Mouse (Mus musculus) MEL (cell line): ENCODE results near the gene Gcsam. TPM values are rescaled to one million over a fixed set of nuclear protein-coding genes. Genes with fewer than 3 reads are reported as not detected.
A peak's percentile ranks its signal among the peaks of the same experiment; 100 is the strongest.

Experiments used
- DNase-seq: peaks from one replicate; pipeline ENCODE4 v3.0.0; 2011; ENCODE audit warnings: low read depth, low spot score
- H3K27ac ChIP-seq: 2 replicates; pipeline ENCODE4 v1.5.1; 2012; ENCODE audit warnings: low read depth, mild to moderate bottlenecking, control low read depth, low read length, moderate library complexity; ENCODE audit not compliant: control insufficient read depth
- H3K27me3 ChIP-seq, 2 experiments: fragments of 150-350 bp in 1 of 2; sonication (generic) in 1 of 2; 2 replicates each; pipeline ENCODE4 v1.6.1; 2012; ENCODE audit warnings: low read length in 2 of 2, mild to moderate bottlenecking in 2 of 2, improper control_type of control experiment in 1 of 2, moderate library complexity in 1 of 2; ENCODE audit not compliant: insufficient read depth in 2 of 2, control insufficient read depth in 1 of 2
- H3K36me3 ChIP-seq, 2 experiments: 2 replicates each; pipeline ENCODE4 v1.6.1; 2012 to 2014; ENCODE audit warnings: low read length in 2 of 2, improper control_type of control experiment in 1 of 2, inconsistent platforms in 1 of 2, mild to moderate bottlenecking in 1 of 2; ENCODE audit not compliant: insufficient read depth in 2 of 2, control insufficient read depth in 1 of 2
- H3K4me1 ChIP-seq, 2 experiments: fragments of 150-350 bp in 1 of 2; sonication (generic) in 1 of 2; 2 replicates each; pipeline ENCODE4 v1.6.1; 2012; ENCODE audit warnings: low read length in 2 of 2, improper control_type of control experiment in 1 of 2, mild to moderate bottlenecking in 1 of 2; ENCODE audit not compliant: insufficient read depth in 2 of 2, control insufficient read depth in 1 of 2
- H3K4me3 ChIP-seq, 2 experiments: fragments of 150-350 bp in 1 of 2; sonication (generic) in 1 of 2; 2 replicates each; pipeline ENCODE4 v1.5.1; 2012; ENCODE audit warnings: low read depth in 2 of 2, low read length in 2 of 2, mild to moderate bottlenecking in 2 of 2, moderate library complexity in 2 of 2, control low read depth in 1 of 2, improper control_type of control experiment in 1 of 2; ENCODE audit not compliant: control insufficient read depth in 1 of 2, insufficient read depth in 1 of 2
- H3K79me2 ChIP-seq: 2 replicates; pipeline ENCODE4 v1.6.1; 2012; ENCODE audit warnings: mild to moderate bottlenecking, low read length, moderate library complexity; ENCODE audit not compliant: control insufficient read depth, poor library complexity, insufficient read depth
- H3K9ac ChIP-seq: 2 replicates; pipeline ENCODE4 v1.6.1; 2012; ENCODE audit warnings: low read depth, mild to moderate bottlenecking, control low read depth, low read length, moderate library complexity; ENCODE audit not compliant: control insufficient read depth, poor library complexity, severe bottlenecking
- H3K9me3 ChIP-seq: fragments of 150-350 bp; sonication (generic); replicated peaks from 2 replicates; pipeline ENCODE4 v1.6.1; 2012; ENCODE audit warnings: mild to moderate bottlenecking, low read length, improper control_type of control experiment, moderate library complexity; ENCODE audit not compliant: insufficient read depth
- BHLHE40 ChIP-seq: IDR thresholded peaks from 2 replicates; pipeline ENCODE4 v1.6.1; 2012; ENCODE audit warnings: low read depth, mild to moderate bottlenecking, inconsistent platforms, low read length, improper control_type of control experiment, borderline replicate concordance
- E2F4 ChIP-seq: IDR thresholded peaks from 2 replicates; pipeline ENCODE4 v1.6.1; 2011; ENCODE audit warnings: low read depth, low read length, improper control_type of control experiment, borderline replicate concordance
- EP300 ChIP-seq, 2 experiments: IDR thresholded peaks; 2 replicates each; pipeline ENCODE4 v1.6.1; 2011; ENCODE audit warnings: improper control_type of control experiment in 2 of 2, low read length in 2 of 2, low read depth in 1 of 2, mild to moderate bottlenecking in 1 of 2
- GATA1 ChIP-seq: IDR thresholded peaks from 2 replicates; pipeline ENCODE4 v1.6.1; 2011; ENCODE audit warnings: low read depth, low read length, improper control_type of control experiment
- JUND ChIP-seq: IDR thresholded peaks from 2 replicates; pipeline ENCODE4 v1.6.1; 2011; ENCODE audit warnings: low read depth, mild to moderate bottlenecking, improper control_type of control experiment, low read length
- KAT2A ChIP-seq: conservative IDR thresholded peaks from 2 replicates; pipeline ENCODE4 v1.6.1; 2012; ENCODE audit warnings: low read depth, low read length, improper control_type of control experiment, inconsistent platforms
- MAFK ChIP-seq: IDR thresholded peaks from 2 replicates; pipeline ENCODE4 v1.6.1; 2011; ENCODE audit warnings: low read depth, mild to moderate bottlenecking, low read length, improper control_type of control experiment, borderline replicate concordance
- MAZ ChIP-seq: IDR thresholded peaks from 2 replicates; pipeline ENCODE4 v1.6.1; 2012; ENCODE audit warnings: low read depth, mild to moderate bottlenecking, inconsistent platforms, low read length, improper control_type of control experiment
- MXI1 ChIP-seq: IDR thresholded peaks from 2 replicates; pipeline ENCODE4 v1.6.1; 2011; ENCODE audit warnings: mild to moderate bottlenecking, low read depth, low read length, improper control_type of control experiment
- MYB ChIP-seq: IDR thresholded peaks from 2 replicates; pipeline ENCODE4 v1.6.1; 2011; ENCODE audit warnings: mild to moderate bottlenecking, low read depth, low read length, improper control_type of control experiment
- NELFE ChIP-seq: IDR thresholded peaks from 2 replicates; pipeline ENCODE4 v1.6.1; 2011; ENCODE audit warnings: low read depth, low read length, improper control_type of control experiment
- POLR2A ChIP-seq, 2 experiments: IDR thresholded peaks; 2 replicates each; pipeline ENCODE4 v1.6.1; 2011 to 2012; ENCODE audit warnings: low read length in 2 of 2, mild to moderate bottlenecking in 2 of 2, control low read depth in 1 of 2, improper control_type of control experiment in 1 of 2, low read depth in 1 of 2, moderate library complexity in 1 of 2; ENCODE audit not compliant: control insufficient read depth in 1 of 2, insufficient read depth in 1 of 2, poor library complexity in 1 of 2
- POLR2AphosphoS5 ChIP-seq: IDR thresholded peaks from 2 replicates; pipeline ENCODE4 v1.6.1; 2012; ENCODE audit warnings: low read depth, borderline replicate concordance, mild to moderate bottlenecking, inconsistent platforms, low read length, moderate library complexity, mixed read lengths
- SMC3 ChIP-seq: IDR thresholded peaks from 2 replicates; pipeline ENCODE4 v1.6.1; 2011; ENCODE audit warnings: low read depth, low read length, improper control_type of control experiment
- TCF12 ChIP-seq: IDR thresholded peaks from 2 replicates; pipeline ENCODE4 v1.6.1; 2014; ENCODE audit warnings: low read depth, mild to moderate bottlenecking, inconsistent platforms, low read length, improper control_type of control experiment, moderate library complexity
- USF1 ChIP-seq: IDR thresholded peaks from 2 replicates; pipeline ENCODE4 v1.6.1; 2014; ENCODE audit warnings: low read depth, mild to moderate bottlenecking, inconsistent platforms, low read length, improper control_type of control experiment, moderate library complexity
- USF2 ChIP-seq, 2 experiments: IDR thresholded peaks; 2 replicates each; pipeline ENCODE4 v1.6.1; 2011 to 2012; ENCODE audit warnings: improper control_type of control experiment in 2 of 2, low read length in 2 of 2, borderline replicate concordance in 1 of 2, inconsistent platforms in 1 of 2, low read depth in 1 of 2, mild to moderate bottlenecking in 1 of 2; ENCODE audit not compliant: insufficient read depth in 1 of 2
- ZC3H11A ChIP-seq: IDR thresholded peaks from 2 replicates; pipeline ENCODE4 v1.6.1; 2012; ENCODE audit warnings: low read depth, mild to moderate bottlenecking, inconsistent platforms, low read length, improper control_type of control experiment
- ZMIZ1 ChIP-seq: IDR thresholded peaks from 2 replicates; pipeline ENCODE4 v1.6.1; 2012; ENCODE audit warnings: low read depth, mild to moderate bottlenecking, inconsistent platforms, low read length, improper control_type of control experiment, moderate library complexity
- polyA plus RNA-seq, 2 experiments: library from polyadenylated mRNA; stranded (reverse) in 1 of 2; unstranded in 1 of 2; fragments of >175 nt in 1 of 2; fragments of >200 nt in 1 of 2; gene quantifications; 2 replicates each; pipeline versions ENCODE4 v1.2.1 to v1.2.4; 2012; ENCODE audit warnings: low replicate concordance in 2 of 2, low read depth in 1 of 2; ENCODE audit not compliant: insufficient read length in 2 of 2, insufficient read depth in 1 of 2, missing spikeins in 1 of 2
- total RNA-seq: library from RNA; depleted of rRNA; stranded (reverse); fragments of 300-350 nt; gene quantifications from 2 replicates; pipeline ENCODE4 v1.2.3, GENCODE M21; 2012

Gcsam gene
- total and polyA plus RNA-seq, 3 experiments, result not detected

GRCm38 (mm10) chr16:45619751-45620375, 9.7 kb downstream of the Gcsam start:
- Histone ChIP-seq H3K9me3 (no peaks in the 10 kb centered on the region), H3K4me3 (no peak overlapping the region), H3K4me1 (peaks cover 6 to 13% of the 10 kb centered on the region in 2 experiments; a peak in 3 of 4 replicates), H3K36me3 (peaks cover 0 to 9% of the 10 kb centered on the region in 2 experiments; a peak in 2 of 4 replicates), H3K9ac (no peak overlapping the region), H3K27me3 (no peaks in the 10 kb centered on the region), H3K27ac (no peak overlapping the region), H3K79me2 (no peaks in the 10 kb centered on the region)
- no peak for DNase-seq
- TF ChIP-seq MAZ, result no peak
- no peak for TF ChIP-seq KAT2A
- no peak for TF ChIP-seq SMC3
- TF ChIP-seq JUND, result no peak
- no peak for TF ChIP-seq MAFK
- no peak for TF ChIP-seq POLR2AphosphoS5

DNA sequence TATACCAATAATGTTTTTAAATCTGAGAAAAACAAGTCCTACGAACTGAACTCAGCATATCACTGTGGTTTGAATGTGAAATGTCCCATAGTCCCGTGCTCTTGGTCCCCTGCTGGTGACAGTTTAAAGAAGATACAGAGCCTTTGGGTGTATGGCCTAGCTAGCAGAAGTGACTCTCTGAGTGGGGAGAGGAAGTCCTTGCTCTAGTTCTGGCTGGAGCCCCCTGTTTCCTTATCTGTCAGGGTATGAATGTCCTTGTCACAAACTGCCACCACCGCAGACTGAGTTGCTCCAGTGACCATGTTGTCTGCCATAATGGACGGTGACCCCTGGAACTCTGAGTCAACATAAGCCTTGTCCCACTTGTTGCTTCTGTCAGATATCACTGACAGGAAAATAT, 13.1 kb downstream of the Gcsam start:
- TF ChIP-seq ZMIZ1 (no peak), EP300 (IDR thresholded peaks at IDR 0.05; ENCODE audit: low read depth in 1 of 2, low read length in 2 of 2) (peak in 1 of 2 experiments; percentile 64; a peak in 2 of 4 replicates), E2F4 (no peak), MXI1 (no peak), BHLHE40 (peak; percentile 63; the same call in 1 of the 2 replicates), ZC3H11A (no peak), USF1 (no peak), TCF12 (no peak), NELFE (no peak), POLR2A (IDR thresholded peaks at IDR 0.05; ENCODE audit: control insufficient read depth in 1 of 2, insufficient read depth in 1 of 2, low read depth in 1 of 2, low read length in 2 of 2, poor library complexity in 1 of 2) (no peak), GATA1 (0 out of 2 replicates have a peak, but pooled peaks have one; percentile 39), MYB (peak; percentile 33; the same call in 1 of the 2 replicates), USF2 (IDR thresholded peaks at IDR 0.05; ENCODE audit: borderline replicate concordance in 1 of 2, insufficient read depth in 1 of 2, low read depth in 1 of 2, low read length in 2 of 2) (no peak)
- Histone ChIP-seq H3K4me1 (peaks cover 8 to 13% of the 10 kb centered on the region in 2 experiments; a peak in 3 of 4 replicates), H3K4me3 (no peak overlapping the region), H3K9me3 (no peaks in the 10 kb centered on the region), H3K27me3 (no peaks in the 10 kb centered on the region), H3K36me3 (peaks cover 0 to 14% of the 10 kb centered on the region in 2 experiments; a peak in 2 of 4 replicates), H3K27ac (no peak overlapping the region; the same call in 1 of the 2 replicates), H3K79me2 (no peaks in the 10 kb centered on the region), H3K9ac (no peak overlapping the region)
- DNase-seq, result peak; percentile 67
